Mouse (Mus musculus): ENCODE measurements at regions not wholly inside any gene's neighbourhood (a gene's known extent, or its start where the extent isn't known, plus 50 kb on each side); places are given as distances from the start of the nearest gene placed in this dataset.

GRCm38 (mm10) chr1:92299041-92299440 lies 103.5 kb upstream of the Hdac4 start:
- no peak for ATAC-seq (replicated peaks; ENCODE audit: insufficient number of reproducible peaks, low FRiP score, low TSS enrichment, poor library complexity, severe bottlenecking)

GRCm38 (mm10) chr1:92292681-92293380 lies 97.3 kb upstream of the Hdac4 start:
- ATAC-seq (replicated peaks; ENCODE audit: insufficient number of reproducible peaks, low FRiP score, low TSS enrichment, poor library complexity, severe bottlenecking) = no peak

GRCm38 (mm10) chr1:92286966-92287342 lies 91.5 kb upstream of the Hdac4 start:
- ATAC-seq (replicated peaks; ENCODE audit: insufficient number of reproducible peaks, low FRiP score, low TSS enrichment, poor library complexity, severe bottlenecking) = no peak

GRCm38 (mm10) chr1:92286013-92286965 lies 90.8 kb upstream of the Hdac4 start:
- ATAC-seq (replicated peaks; ENCODE audit: insufficient number of reproducible peaks, low FRiP score, low TSS enrichment, poor library complexity, severe bottlenecking) = no peak

GRCm38 (mm10) chr1:92284155-92284554 lies 88.7 kb upstream of the Hdac4 start:
- no peak for ATAC-seq (replicated peaks; ENCODE audit: insufficient number of reproducible peaks, low FRiP score, low TSS enrichment, poor library complexity, severe bottlenecking)

- ATAC-seq (replicated peaks; ENCODE audit: insufficient number of reproducible peaks, low FRiP score, low TSS enrichment, poor library complexity, severe bottlenecking) = no peak
Measured at GRCm38 (mm10) chr1:92277199-92277747, 81.8 kb upstream of the Hdac4 start.

- ATAC-seq (replicated peaks; ENCODE audit: insufficient number of reproducible peaks, low FRiP score, low TSS enrichment, poor library complexity, severe bottlenecking) = no peak
Measured at GRCm38 (mm10) chr1:92275388-92275787, 79.9 kb upstream of the Hdac4 start.

GRCm38 (mm10) chr1:92273760-92274159 lies 78.3 kb upstream of the Hdac4 start:
- ATAC-seq (replicated peaks; ENCODE audit: insufficient number of reproducible peaks, low FRiP score, low TSS enrichment, poor library complexity, severe bottlenecking) = no peak

- no peak for ATAC-seq (replicated peaks; ENCODE audit: insufficient number of reproducible peaks, low FRiP score, low TSS enrichment, poor library complexity, severe bottlenecking)
Measured at GRCm38 (mm10) chr1:92271676-92272291, 76.3 kb upstream of the Hdac4 start.

GRCm38 (mm10) chr1:92270486-92271058 lies 75.1 kb upstream of the Hdac4 start:
- ATAC-seq (replicated peaks; ENCODE audit: insufficient number of reproducible peaks, low FRiP score, low TSS enrichment, poor library complexity, severe bottlenecking) = no peak

- no peak for ATAC-seq (replicated peaks; ENCODE audit: insufficient number of reproducible peaks, low FRiP score, low TSS enrichment, poor library complexity, severe bottlenecking)
Measured at GRCm38 (mm10) chr1:92269464-92269863, 74.0 kb upstream of the Hdac4 start.

GRCm38 (mm10) chr1:92264941-92265340 lies 69.4 kb upstream of the Hdac4 start:
- ATAC-seq (replicated peaks; ENCODE audit: insufficient number of reproducible peaks, low FRiP score, low TSS enrichment, poor library complexity, severe bottlenecking) = no peak

- no peak for ATAC-seq (replicated peaks; ENCODE audit: insufficient number of reproducible peaks, low FRiP score, low TSS enrichment, poor library complexity, severe bottlenecking)
Measured at GRCm38 (mm10) chr1:92259715-92260392, 64.4 kb upstream of the Hdac4 start.

GRCm38 (mm10) chr1:92258026-92258425 lies 62.5 kb upstream of the Hdac4 start:
- no peak for ATAC-seq (replicated peaks; ENCODE audit: insufficient number of reproducible peaks, low FRiP score, low TSS enrichment, poor library complexity, severe bottlenecking)

GRCm38 (mm10) chr1:92253086-92253485 lies 57.6 kb upstream of the Hdac4 start:
- no peak for ATAC-seq (replicated peaks; ENCODE audit: insufficient number of reproducible peaks, low FRiP score, low TSS enrichment, poor library complexity, severe bottlenecking)

GRCm38 (mm10) chr1:92250594-92251463 lies 55.3 kb upstream of the Hdac4 start:
- ATAC-seq (replicated peaks; ENCODE audit: insufficient number of reproducible peaks, low FRiP score, low TSS enrichment, poor library complexity, severe bottlenecking) = peak; percentile 67
